Mouse (Mus musculus): ENCODE measurements at regions not wholly inside any gene's neighbourhood (a gene's known extent, or its start where the extent isn't known, plus 50 kb on each side); places are given as distances from the start of the nearest gene placed in this dataset.

DNA sequence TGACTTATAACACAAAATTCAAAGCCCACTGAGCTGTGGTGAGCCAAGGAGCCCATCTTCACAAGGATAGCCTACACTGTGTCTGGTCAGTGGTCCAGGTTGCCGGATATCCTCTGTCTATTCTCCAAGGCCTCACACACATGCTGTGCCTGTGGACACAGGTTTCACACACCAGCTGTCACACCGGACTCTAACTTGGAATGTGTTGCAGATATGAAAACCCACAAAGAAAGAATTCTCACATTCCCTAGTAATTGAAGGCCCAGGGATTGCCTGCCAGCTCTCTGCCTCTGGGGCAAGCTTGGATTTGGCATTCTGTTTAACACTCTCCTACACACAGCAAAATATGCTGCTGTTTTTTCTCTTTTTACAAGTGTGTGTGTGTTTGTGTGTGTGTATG lies 595.4 kb upstream of the Arpp21 start:
- no peak for TF ChIP-seq CTCF (conservative IDR thresholded peaks at IDR 0.05; ENCODE audit: insufficient read depth, insufficient read length, low read depth, low read length)
- TF ChIP-seq POLR2A (IDR thresholded peaks at IDR 0.05; ENCODE audit: low read depth, low read length) = no peak
